Mouse (Mus musculus) midbrain, postnatal 0 days (tissue): ENCODE measurements around the gene Neurog3. TPM values are rescaled to one million over a fixed set of nuclear protein-coding genes. Genes with fewer than 3 reads are reported as not detected.

Experiments used
- ATAC-seq: fragments of 200-750 bp; cut with Nextera tagmentation; 2 replicates; pipeline ENCODE4 v1.8.0; 2017; ENCODE audit warnings: moderate number of reproducible peaks, mild to moderate bottlenecking, moderate TSS enrichment, moderate library complexity; ENCODE audit not compliant: low FRiP score
- DNase-seq: peaks from one replicate; pipeline ENCODE4 v3.0.0-alpha.2; 2015; ENCODE audit warnings: low spot score
- H3K27ac ChIP-seq: fragments of 300-500 bp; sonication (generic); 2 replicates; pipeline ENCODE4 v1.5.1; 2014; ENCODE audit warnings: low read depth, mild to moderate bottlenecking, low read length, mixed read lengths
- H3K27me3 ChIP-seq: fragments of 300-500 bp; sonication (generic); 2 replicates; pipeline ENCODE4 v1.6.1; 2014; ENCODE audit warnings: low read length, control low read depth, mixed read lengths; ENCODE audit not compliant: insufficient read depth
- H3K36me3 ChIP-seq: fragments of 300-500 bp; sonication (generic); 2 replicates; pipeline ENCODE4 v1.6.1; 2014; ENCODE audit warnings: low read length, control low read depth, mixed read lengths; ENCODE audit not compliant: insufficient read depth
- H3K4me1 ChIP-seq: fragments of 300-500 bp; sonication (generic); 2 replicates; pipeline ENCODE4 v1.6.1; 2014; ENCODE audit warnings: mild to moderate bottlenecking, control low read depth, antibody characterized with exemption, low read length, mixed read lengths; ENCODE audit not compliant: insufficient read depth
- H3K4me2 ChIP-seq: fragments of 300-500 bp; sonication (generic); 2 replicates; pipeline ENCODE4 v1.6.1; 2014; ENCODE audit warnings: low read depth, mild to moderate bottlenecking, low read length, mixed read lengths; ENCODE audit not compliant: poor library complexity, severe bottlenecking
- H3K4me3 ChIP-seq: fragments of 300-500 bp; sonication (generic); 2 replicates; pipeline ENCODE4 v1.5.1; 2014; ENCODE audit warnings: low read depth, mild to moderate bottlenecking, low read length, moderate library complexity
- H3K9ac ChIP-seq: fragments of 300-500 bp; sonication (generic); replicated peaks from 2 replicates; pipeline ENCODE4 v1.6.1; 2014; ENCODE audit warnings: mild to moderate bottlenecking, low read length, moderate library complexity, mixed read lengths; ENCODE audit not compliant: poor library complexity, severe bottlenecking
- H3K9me3 ChIP-seq: fragments of 300-500 bp; sonication (generic); 2 replicates; pipeline ENCODE4 v1.6.1; 2016; ENCODE audit warnings: low read length, control low read depth
- CTCF ChIP-seq: IDR thresholded peaks from 2 replicates; pipeline ENCODE4 v1.5.1; 2016; ENCODE audit warnings: antibody characterized with exemption, mild to moderate bottlenecking
- WGBS: fragments of 180-500 bp; shearing (Covaris S2); extraction: QIAGEN DNeasy Blood & Tissue Kit; methylation state at CpG from one replicate; pipeline ENCODE4 v1.1.7; 2014; 5-methylcytosine and 5-hydroxymethylcytosine counted together
- polyA plus RNA-seq: library from polyadenylated mRNA; unstranded; fragments of >200 nt; fragmentation: Nextera tagmentation; extraction: Ambion mirVana; gene quantifications from 2 replicates; pipeline ENCODE4 v1.2.1, GENCODE M21; 2015
- total RNA-seq: library from RNA; depleted of rRNA; stranded (reverse); fragments of >200 nt; gene quantifications from 2 replicates; pipeline ENCODE4 v1.2.3, GENCODE M21; 2014

Gene Neurog3
- total and polyA plus RNA-seq, 2 experiments from 2014 or later, result not detected

- DNase-seq, result no peak
- Histone ChIP-seq H3K4me1 (0 out of 2 replicates have a peak, but pooled peaks cover 2% of the 10 kb centered on the region), H3K27me3 (peaks cover 53% of the 10 kb centered on the region), H3K9me3 (no peaks in the 10 kb centered on the region), H3K4me2 (peak overlapping the region; percentile 28), H3K27ac (no peak overlapping the region), H3K36me3 (no peaks in the 10 kb centered on the region), H3K9ac (no peak overlapping the region), H3K4me3 (peak overlapping the region; percentile 2; the same call in 1 of the 2 replicates)
- TF ChIP-seq CTCF, result no peak
- no peak for ATAC-seq
- WGBS, result 33% methylated on average over 21 of the region's 21 CpGs
These were observed 5.1 kb upstream of the Neurog3 start for GRCm38 (mm10) chr10:62127711-62128231.

- no peaks in the 10 kb centered on the region for H3K36me3 ChIP-seq
- no peaks in the 10 kb centered on the region for H3K9me3 ChIP-seq
- H3K9ac ChIP-seq, result no peak overlapping the region
- no peak overlapping the region for H3K4me3 ChIP-seq
- DNase-seq (no peak), ATAC-seq (no peak)
- peaks cover 60% of the 10 kb centered on the region for H3K27me3 ChIP-seq
- no peak overlapping the region for H3K27ac ChIP-seq
- peak overlapping the region; percentile 28 for H3K4me2 ChIP-seq
- 0 out of 2 replicates have a peak, but pooled peaks cover 3% of the 10 kb centered on the region for H3K4me1 ChIP-seq
- 2% methylated on average over 31 of the region's 32 CpGs for WGBS
- no peak for TF ChIP-seq CTCF
These were observed 4.5 kb upstream of the Neurog3 start for GRCm38 (mm10) chr10:62128316-62128951.

- peaks cover 68% of the 10 kb centered on the region for H3K27me3 ChIP-seq
- no peak for ATAC-seq
These were observed 3.0 kb downstream of the Neurog3 start for GRCm38 (mm10) chr10:62135696-62136470.

GRCm38 (mm10) chr10:62137150-62137549 is 4.3 kb downstream of the Neurog3 start:
- H3K9ac ChIP-seq, result no peak overlapping the region
- ATAC-seq (no peak), DNase-seq (no peak)
- 11% methylated on average over 4 of the region's 4 CpGs for WGBS
- H3K27ac ChIP-seq, result no peak overlapping the region
- H3K4me3 ChIP-seq, result no peak overlapping the region
- H3K4me1 ChIP-seq, result 0 out of 2 replicates have a peak, but pooled peaks cover 3% of the 10 kb centered on the region
- H3K9me3 ChIP-seq, result no peaks in the 10 kb centered on the region
- no peaks in the 10 kb centered on the region for H3K36me3 ChIP-seq
- no peak for TF ChIP-seq CTCF
- no peak overlapping the region for H3K4me2 ChIP-seq
- peaks cover 56% of the 10 kb centered on the region for H3K27me3 ChIP-seq

More at GRCm38 (mm10) chr10:62135696-62136470, 3.0 kb downstream of the Neurog3 start:
- Histone ChIP-seq H3K4me2 (no peak overlapping the region), H3K4me3 (no peak overlapping the region), H3K9me3 (no peaks in the 10 kb centered on the region), H3K9ac (no peak overlapping the region), H3K36me3 (no peaks in the 10 kb centered on the region), H3K4me1 (0 out of 2 replicates have a peak, but pooled peaks cover 3% of the 10 kb centered on the region), H3K27ac (no peak overlapping the region)
- no peak for TF ChIP-seq CTCF
- WGBS, result 5% methylated on average over 8 of the region's 8 CpGs
- no peak for DNase-seq

GRCm38 (mm10) chr10:62138040-62138439 is 5.2 kb downstream of the Neurog3 start:
- H3K9me3 ChIP-seq, result no peaks in the 10 kb centered on the region
- peaks cover 47% of the 10 kb centered on the region for H3K27me3 ChIP-seq
- DNase-seq (no peak), ATAC-seq (no peak)
- no peak overlapping the region for H3K4me3 ChIP-seq
- no peak overlapping the region for H3K27ac ChIP-seq
- H3K4me1 ChIP-seq, result no peaks in the 10 kb centered on the region
- no peak overlapping the region for H3K9ac ChIP-seq
- H3K36me3 ChIP-seq, result no peaks in the 10 kb centered on the region
- no peak for TF ChIP-seq CTCF
- H3K4me2 ChIP-seq, result no peak overlapping the region
- WGBS, result 16% methylated on average over 3 of the region's 3 CpGs

GRCm38 (mm10) chr10:62143820-62144219 is 10.9 kb downstream of the Neurog3 start, which contains the start of gene Fam241b:
TSS of gene Fam241b (minus strand) at chr10:62143920.
- no peaks in the 10 kb centered on the region for H3K36me3 ChIP-seq
- H3K4me3 ChIP-seq, result no peak within 1 kb of the TSS
- no peaks in the 10 kb centered on the region for H3K9me3 ChIP-seq
- no peaks in the 10 kb centered on the region for H3K27me3 ChIP-seq
- no peak within 1 kb of the TSS for H3K4me2 ChIP-seq
- TF ChIP-seq CTCF, result no peak
- DNase-seq, result no peak
- ATAC-seq, result no peak
- 72% methylated on average over 8 of the region's 8 CpGs for WGBS
- H3K4me1 ChIP-seq, result no peaks in the 10 kb centered on the region
- H3K9ac ChIP-seq, result no peak within 1 kb of the TSS
- no peak within 1 kb of the TSS for H3K27ac ChIP-seq
